Mouse (Mus musculus): ENCODE results near the gene Kirrel. TPM values are rescaled to one million over a fixed set of nuclear protein-coding genes. Genes with fewer than 3 reads are reported as not detected.
A peak's percentile ranks its signal among the peaks of the same experiment; 100 is the strongest.

Kirrel gene
- polyA plus RNA-seq, 1 experiment from 2014 or later, result 14.3 TPM

GRCm38 (mm10) chr3:87175438-87175815 lies 880 bp upstream of the Kirrel start:
- 0 out of 2 replicates have a peak, but pooled peaks cover 4% of the 10 kb centered on the region for H3K27me3 ChIP-seq (ENCODE audit: poor library complexity, severe bottlenecking)
- H3K36me3 ChIP-seq (replicated peaks), result 0 out of 2 replicates have a peak, but pooled peaks cover 1% of the 10 kb centered on the region
- peak overlapping the region; percentile 97 for H3K27ac ChIP-seq
- DNase-seq (ENCODE audit: extremely low spot score, low spot score), result peak; percentile 28
- 62% methylated on average over 3 of the region's 3 CpGs for WGBS
- H3K4me1 ChIP-seq, result peaks cover 44% of the 10 kb centered on the region
- no peaks in the 10 kb centered on the region for H3K9me3 ChIP-seq
- peak overlapping the region; percentile 84 for H3K4me3 ChIP-seq

- Histone ChIP-seq H3K4me3 (peak overlapping the region; percentile 84), H3K36me3 (replicated peaks) (peaks cover 4% of the 10 kb centered on the region; the same call in 1 of the 2 replicates), H3K27ac (peak overlapping the region; percentile 97), H3K4me1 (peaks cover 49% of the 10 kb centered on the region), H3K9me3 (no peaks in the 10 kb centered on the region), H3K27me3 (ENCODE audit: poor library complexity, severe bottlenecking) (0 out of 2 replicates have a peak, but pooled peaks cover 4% of the 10 kb centered on the region)
- WGBS, result 2% methylated on average over 23 of the region's 25 CpGs
- DNase-seq (ENCODE audit: extremely low spot score, low spot score), result peak; percentile 25
These were observed 356 bp upstream of the Kirrel start for GRCm38 (mm10) chr3:87174769-87175437.

GRCm38 (mm10) chr3:87173486-87174085 lies 961 bp downstream of the Kirrel start:
- WGBS, result 2% methylated on average over 8 of the region's 8 CpGs
- Histone ChIP-seq H3K9me3 (no peaks in the 10 kb centered on the region), H3K4me3 (peak overlapping the region; percentile 84), H3K36me3 (replicated peaks) (peaks cover 9% of the 10 kb centered on the region), H3K27me3 (ENCODE audit: poor library complexity, severe bottlenecking) (0 out of 2 replicates have a peak, but pooled peaks cover 4% of the 10 kb centered on the region), H3K27ac (peak overlapping the region; percentile 97), H3K4me1 (peaks cover 62% of the 10 kb centered on the region)
- DNase-seq (ENCODE audit: extremely low spot score, low spot score), result peak; percentile 24

GRCm38 (mm10) chr3:87173103-87173444 lies 1.5 kb downstream of the Kirrel start:
- peak overlapping the region; percentile 84 for H3K4me3 ChIP-seq
- H3K36me3 ChIP-seq (replicated peaks), result peaks cover 13% of the 10 kb centered on the region
- H3K27me3 ChIP-seq (ENCODE audit: poor library complexity, severe bottlenecking), result 0 out of 2 replicates have a peak, but pooled peaks cover 4% of the 10 kb centered on the region
- peak; percentile 46 for DNase-seq (ENCODE audit: extremely low spot score, low spot score)
- peak overlapping the region; percentile 97 for H3K27ac ChIP-seq
- WGBS, result 0% methylated on average over 2 of the region's 2 CpGs
- H3K4me1 ChIP-seq, result peaks cover 66% of the 10 kb centered on the region
- no peaks in the 10 kb centered on the region for H3K9me3 ChIP-seq

GRCm38 (mm10) chr3:87172351-87173102 lies 2.0 kb downstream of the Kirrel start:
- peaks cover 19% of the 10 kb centered on the region for H3K36me3 ChIP-seq (replicated peaks)
- H3K4me3 ChIP-seq, result peak overlapping the region; percentile 84
- H3K4me1 ChIP-seq, result peaks cover 72% of the 10 kb centered on the region
- 0 out of 2 replicates have a peak, but pooled peaks cover 4% of the 10 kb centered on the region for H3K27me3 ChIP-seq (ENCODE audit: poor library complexity, severe bottlenecking)
- DNase-seq (ENCODE audit: extremely low spot score, low spot score), result peak; percentile 59
- H3K9me3 ChIP-seq, result no peaks in the 10 kb centered on the region
- H3K27ac ChIP-seq, result peak overlapping the region; percentile 97
- 1% methylated on average over 15 of the region's 15 CpGs for WGBS

- H3K9me3 ChIP-seq, result no peaks in the 10 kb centered on the region
- H3K27ac ChIP-seq, result peak overlapping the region; percentile 97
- 43% methylated on average over 13 of the region's 13 CpGs for WGBS
- DNase-seq (ENCODE audit: extremely low spot score, low spot score), result peak; percentile 14
- 0 out of 2 replicates have a peak, but pooled peaks cover 4% of the 10 kb centered on the region for H3K27me3 ChIP-seq (ENCODE audit: poor library complexity, severe bottlenecking)
- peaks cover 26% of the 10 kb centered on the region for H3K36me3 ChIP-seq (replicated peaks)
- peak overlapping the region; percentile 84 for H3K4me3 ChIP-seq
- peaks cover 80% of the 10 kb centered on the region for H3K4me1 ChIP-seq
These were observed 3.1 kb downstream of the Kirrel start for GRCm38 (mm10) chr3:87171201-87172100.

GRCm38 (mm10) chr3:87169402-87170015 lies 5.0 kb downstream of the Kirrel start:
- peak overlapping the region; percentile 8; the same call in 1 of the 2 replicates for H3K27ac ChIP-seq
- H3K36me3 ChIP-seq (replicated peaks), result peaks cover 31% of the 10 kb centered on the region
- 52% methylated on average over 5 of the region's 5 CpGs for WGBS
- H3K9me3 ChIP-seq, result no peaks in the 10 kb centered on the region
- 0 out of 2 replicates have a peak overlapping the region, but pooled peaks have one; percentile 0 for H3K4me3 ChIP-seq
- DNase-seq (ENCODE audit: extremely low spot score, low spot score), result peak; percentile 12
- H3K4me1 ChIP-seq, result peaks cover 89% of the 10 kb centered on the region
- H3K27me3 ChIP-seq (ENCODE audit: poor library complexity, severe bottlenecking), result no peaks in the 10 kb centered on the region

- DNase-seq (ENCODE audit: extremely low spot score, low spot score), result peak; percentile 13
- 69% methylated on average over 7 of the region's 7 CpGs for WGBS
- Histone ChIP-seq H3K36me3 (replicated peaks) (peaks cover 38% of the 10 kb centered on the region), H3K9me3 (no peaks in the 10 kb centered on the region), H3K4me1 (peaks cover 95% of the 10 kb centered on the region), H3K27ac (no peak overlapping the region), H3K4me3 (no peak overlapping the region), H3K27me3 (ENCODE audit: poor library complexity, severe bottlenecking) (no peaks in the 10 kb centered on the region)
These were observed 5.8 kb downstream of the Kirrel start for GRCm38 (mm10) chr3:87168756-87169155.

- H3K27me3 ChIP-seq (ENCODE audit: poor library complexity, severe bottlenecking), result no peaks in the 10 kb centered on the region
- H3K4me3 ChIP-seq, result no peak overlapping the region
- WGBS, result 92% methylated on average over 6 of the region's 6 CpGs
- DNase-seq (ENCODE audit: extremely low spot score, low spot score), result no peak
- H3K4me1 ChIP-seq, result peaks cover 95% of the 10 kb centered on the region
- no peak overlapping the region for H3K27ac ChIP-seq
- peaks cover 50% of the 10 kb centered on the region for H3K36me3 ChIP-seq (replicated peaks)
- H3K9me3 ChIP-seq, result no peaks in the 10 kb centered on the region
These were observed 6.9 kb downstream of the Kirrel start for GRCm38 (mm10) chr3:87167621-87168020.

GRCm38 (mm10) chr3:87165291-87165881 lies 9.2 kb downstream of the Kirrel start:
- no peaks in the 10 kb centered on the region for H3K9me3 ChIP-seq
- peaks cover 97% of the 10 kb centered on the region for H3K4me1 ChIP-seq
- no peaks in the 10 kb centered on the region for H3K27me3 ChIP-seq (ENCODE audit: poor library complexity, severe bottlenecking)
- H3K36me3 ChIP-seq (replicated peaks), result peaks cover 71% of the 10 kb centered on the region
- H3K27ac ChIP-seq, result peak overlapping the region; percentile 84
- H3K4me3 ChIP-seq, result peak overlapping the region; percentile 24
- peak; percentile 21 for DNase-seq (ENCODE audit: extremely low spot score, low spot score)
- WGBS, result 24% methylated on average over 8 of the region's 8 CpGs

GRCm38 (mm10) chr3:87164099-87164815 lies 10.3 kb downstream of the Kirrel start:
- no peaks in the 10 kb centered on the region for H3K9me3 ChIP-seq
- peaks cover 97% of the 10 kb centered on the region for H3K4me1 ChIP-seq
- H3K36me3 ChIP-seq (replicated peaks), result peaks cover 79% of the 10 kb centered on the region
- peak overlapping the region; percentile 84; the same call in 1 of the 2 replicates for H3K27ac ChIP-seq
- whole genome bisulfite sequencing, result 92% methylated on average over 6 of the region's 6 CpGs
- DNase-seq (ENCODE audit: extremely low spot score, low spot score), result peak; percentile 14
- H3K4me3 ChIP-seq, result no peak overlapping the region
- no peaks in the 10 kb centered on the region for H3K27me3 ChIP-seq (ENCODE audit: poor library complexity, severe bottlenecking)

All from forebrain, embryonic 10.5 days (tissue).